Mouse (Mus musculus): ENCODE results near the gene Fam172a. TPM values are rescaled to one million over a fixed set of nuclear protein-coding genes. Genes with fewer than 3 reads are reported as not detected.

Fam172a gene
- polyA plus RNA-seq, 1 experiment = 0.56 TPM

- H3K27me3 ChIP-seq (ENCODE audit: control insufficient read depth) = no peaks in the 10 kb centered on the region
- H3K4me3 ChIP-seq (replicated peaks) = no peak overlapping the region
- no peaks in the 10 kb centered on the region; the same call in 1 of the 2 replicates for H3K9me3 ChIP-seq (ENCODE audit: control insufficient read depth, low read length)
- TF ChIP-seq TAL1 (IDR thresholded peaks at IDR 0.05; ENCODE audit: low read length) = no peak
- TF ChIP-seq GATA1 (IDR thresholded peaks at IDR 0.05; ENCODE audit: low read length) = no peak
- H3K4me1 ChIP-seq (ENCODE audit: control insufficient read depth) = no peaks in the 10 kb centered on the region
- H3K36me3 ChIP-seq (ENCODE audit: control insufficient read depth) = no peaks in the 10 kb centered on the region
Measured at GRCm38 (mm10) chr13:77909184-77909583, 207.4 kb downstream of the Fam172a start.

- Histone ChIP-seq H3K27me3 (ENCODE audit: control insufficient read depth) (no peaks in the 10 kb centered on the region), H3K4me3 (replicated peaks) (no peak overlapping the region), H3K36me3 (ENCODE audit: control insufficient read depth) (no peaks in the 10 kb centered on the region), H3K9me3 (ENCODE audit: control insufficient read depth, low read length) (no peaks in the 10 kb centered on the region), H3K4me1 (ENCODE audit: control insufficient read depth) (no peaks in the 10 kb centered on the region)
- TF ChIP-seq GATA1 (IDR thresholded peaks at IDR 0.05; ENCODE audit: low read length) (no peak), TAL1 (IDR thresholded peaks at IDR 0.05; ENCODE audit: low read length) (no peak)
Measured at GRCm38 (mm10) chr13:77922834-77923233, 221.0 kb downstream of the Fam172a start.

GRCm38 (mm10) chr13:77957611-77958010, 255.8 kb downstream of the Fam172a start:
- Histone ChIP-seq H3K9me3 (ENCODE audit: control insufficient read depth, low read length) (no peaks in the 10 kb centered on the region), H3K4me1 (ENCODE audit: control insufficient read depth) (no peaks in the 10 kb centered on the region), H3K4me3 (replicated peaks) (no peak overlapping the region), H3K36me3 (ENCODE audit: control insufficient read depth) (no peaks in the 10 kb centered on the region), H3K27me3 (ENCODE audit: control insufficient read depth) (no peaks in the 10 kb centered on the region)
- TF ChIP-seq GATA1 (IDR thresholded peaks at IDR 0.05; ENCODE audit: low read length) (no peak), TAL1 (IDR thresholded peaks at IDR 0.05; ENCODE audit: low read length) (no peak)

GRCm38 (mm10) chr13:77959493-77960272, 257.9 kb downstream of the Fam172a start:
- Histone ChIP-seq H3K4me1 (ENCODE audit: control insufficient read depth) (no peaks in the 10 kb centered on the region), H3K36me3 (ENCODE audit: control insufficient read depth) (no peaks in the 10 kb centered on the region), H3K9me3 (ENCODE audit: control insufficient read depth, low read length) (no peaks in the 10 kb centered on the region), H3K27me3 (ENCODE audit: control insufficient read depth) (no peaks in the 10 kb centered on the region), H3K4me3 (replicated peaks) (no peak overlapping the region)
- no peak for TF ChIP-seq GATA1 (IDR thresholded peaks at IDR 0.05; ENCODE audit: low read length)
- no peak for TF ChIP-seq TAL1 (IDR thresholded peaks at IDR 0.05; ENCODE audit: low read length)

- H3K9me3 ChIP-seq (ENCODE audit: control insufficient read depth, low read length) = no peaks in the 10 kb centered on the region
Measured at GRCm38 (mm10) chr13:77976248-77976647, 274.4 kb downstream of the Fam172a start.

GRCm38 (mm10) chr13:77977121-77977520, 275.3 kb downstream of the Fam172a start:
- H3K27me3 ChIP-seq (ENCODE audit: control insufficient read depth) = no peaks in the 10 kb centered on the region
- no peaks in the 10 kb centered on the region for H3K36me3 ChIP-seq (ENCODE audit: control insufficient read depth)
- no peaks in the 10 kb centered on the region for H3K4me1 ChIP-seq (ENCODE audit: control insufficient read depth)
- no peak overlapping the region for H3K4me3 ChIP-seq (replicated peaks)
- TF ChIP-seq TAL1 (IDR thresholded peaks at IDR 0.05; ENCODE audit: low read length) = no peak
- no peak for TF ChIP-seq GATA1 (IDR thresholded peaks at IDR 0.05; ENCODE audit: low read length)
- H3K9me3 ChIP-seq (ENCODE audit: control insufficient read depth, low read length) = no peaks in the 10 kb centered on the region

More at GRCm38 (mm10) chr13:77976248-77976647, 274.4 kb downstream of the Fam172a start:
- TF ChIP-seq GATA1 (IDR thresholded peaks at IDR 0.05; ENCODE audit: low read length) = no peak
- no peak for TF ChIP-seq TAL1 (IDR thresholded peaks at IDR 0.05; ENCODE audit: low read length)
- Histone ChIP-seq H3K27me3 (ENCODE audit: control insufficient read depth) (no peaks in the 10 kb centered on the region), H3K4me1 (ENCODE audit: control insufficient read depth) (no peaks in the 10 kb centered on the region), H3K4me3 (replicated peaks) (no peak overlapping the region), H3K36me3 (ENCODE audit: control insufficient read depth) (no peaks in the 10 kb centered on the region)

- Histone ChIP-seq H3K9me3 (ENCODE audit: control insufficient read depth, low read length) (no peaks in the 10 kb centered on the region), H3K27me3 (ENCODE audit: control insufficient read depth) (no peaks in the 10 kb centered on the region), H3K4me1 (ENCODE audit: control insufficient read depth) (no peaks in the 10 kb centered on the region), H3K4me3 (replicated peaks) (no peak overlapping the region), H3K36me3 (ENCODE audit: control insufficient read depth) (no peaks in the 10 kb centered on the region)
- TF ChIP-seq TAL1 (IDR thresholded peaks at IDR 0.05; ENCODE audit: low read length) (no peak), GATA1 (IDR thresholded peaks at IDR 0.05; ENCODE audit: low read length) (no peak)
Measured at GRCm38 (mm10) chr13:77982105-77982851, 280.4 kb downstream of the Fam172a start.

- Histone ChIP-seq H3K9me3 (ENCODE audit: control insufficient read depth, low read length) (no peaks in the 10 kb centered on the region), H3K27me3 (ENCODE audit: control insufficient read depth) (no peaks in the 10 kb centered on the region), H3K4me1 (ENCODE audit: control insufficient read depth) (no peaks in the 10 kb centered on the region), H3K36me3 (ENCODE audit: control insufficient read depth) (no peaks in the 10 kb centered on the region), H3K4me3 (replicated peaks) (no peak overlapping the region)
- no peak for TF ChIP-seq GATA1 (IDR thresholded peaks at IDR 0.05; ENCODE audit: low read length)
- no peak for TF ChIP-seq TAL1 (IDR thresholded peaks at IDR 0.05; ENCODE audit: low read length)
Measured at GRCm38 (mm10) chr13:77982852-77983202, 281.0 kb downstream of the Fam172a start.

GRCm38 (mm10) chr13:77991189-77991886, 289.5 kb downstream of the Fam172a start:
- TF ChIP-seq TAL1 (IDR thresholded peaks at IDR 0.05; ENCODE audit: low read length) (no peak), GATA1 (IDR thresholded peaks at IDR 0.05; ENCODE audit: low read length) (no peak)
- Histone ChIP-seq H3K4me1 (ENCODE audit: control insufficient read depth) (no peaks in the 10 kb centered on the region), H3K36me3 (ENCODE audit: control insufficient read depth) (no peaks in the 10 kb centered on the region)

More at GRCm38 (mm10) chr13:77991189-77991886, 289.5 kb downstream of the Fam172a start:
- no peaks in the 10 kb centered on the region for H3K27me3 ChIP-seq (ENCODE audit: control insufficient read depth)
- H3K4me3 ChIP-seq (replicated peaks) = no peak overlapping the region
- no peaks in the 10 kb centered on the region for H3K9me3 ChIP-seq (ENCODE audit: control insufficient read depth, low read length)

All from erythroblast, embryonic 14.5 days (primary cell).